Mouse (Mus musculus) megakaryocyte, embryonic 14.5 days (primary cell): ENCODE data around the gene Fat2. TPM values are rescaled to one million over a fixed set of nuclear protein-coding genes. Genes with fewer than 3 reads are reported as not detected.

Source experiments
- H3K27me3 ChIP-seq: replicated peaks from 2 replicates; pipeline ENCODE3; 2012; ENCODE audit warnings: inconsistent platforms
- H3K36me3 ChIP-seq: replicated peaks from 2 replicates; pipeline ENCODE3; 2012; ENCODE audit warnings: low read length, inconsistent platforms, mixed read lengths
- H3K4me1 ChIP-seq: 2 replicates; pipeline ENCODE4 v1.6.1; 2012; ENCODE audit warnings: inconsistent platforms
- H3K4me3 ChIP-seq: replicated peaks from 2 replicates; pipeline ENCODE3; 2012; ENCODE audit warnings: moderate library complexity, mild to moderate bottlenecking, inconsistent platforms
- H3K9me3 ChIP-seq: 2 replicates; pipeline ENCODE4 v1.6.1; 2012; ENCODE audit warnings: inconsistent platforms
- FLI1 ChIP-seq: IDR thresholded peaks from 2 replicates; pipeline ENCODE4 v1.6.1; 2012; ENCODE audit warnings: low read length, inconsistent platforms, mixed read lengths
- GATA1 ChIP-seq: IDR thresholded peaks from 3 replicates; pipeline ENCODE4 v1.6.1; 2012; ENCODE audit warnings: mixed read lengths, low read length, inconsistent platforms, borderline replicate concordance
- polyA plus RNA-seq: library from polyadenylated mRNA; stranded (reverse); fragments of >175 nt; gene quantifications from 2 replicates; pipeline ENCODE4 v1.2.3, GENCODE M21; 2012; ENCODE audit warnings: low replicate concordance; ENCODE audit not compliant: insufficient read depth

Fat2 gene
- polyA plus RNA-seq = 0.29 TPM in 1 of 2 replicates, not detected in the other

- peaks cover 8% of the 10 kb centered on the region for H3K9me3 ChIP-seq
- H3K4me1 ChIP-seq = no peaks in the 10 kb centered on the region
- no peaks in the 10 kb centered on the region for H3K36me3 ChIP-seq
- no peak within 1 kb of the TSS for H3K4me3 ChIP-seq
- peaks cover 54% of the 10 kb centered on the region for H3K27me3 ChIP-seq
- TF ChIP-seq FLI1 = no peak
- TF ChIP-seq GATA1 = no peak
These were observed at the start of gene Fat2 for GRCm38 (mm10) chr11:55336101-55336891. Fat2 (minus strand) TSS chr11:55336564.

DNA sequence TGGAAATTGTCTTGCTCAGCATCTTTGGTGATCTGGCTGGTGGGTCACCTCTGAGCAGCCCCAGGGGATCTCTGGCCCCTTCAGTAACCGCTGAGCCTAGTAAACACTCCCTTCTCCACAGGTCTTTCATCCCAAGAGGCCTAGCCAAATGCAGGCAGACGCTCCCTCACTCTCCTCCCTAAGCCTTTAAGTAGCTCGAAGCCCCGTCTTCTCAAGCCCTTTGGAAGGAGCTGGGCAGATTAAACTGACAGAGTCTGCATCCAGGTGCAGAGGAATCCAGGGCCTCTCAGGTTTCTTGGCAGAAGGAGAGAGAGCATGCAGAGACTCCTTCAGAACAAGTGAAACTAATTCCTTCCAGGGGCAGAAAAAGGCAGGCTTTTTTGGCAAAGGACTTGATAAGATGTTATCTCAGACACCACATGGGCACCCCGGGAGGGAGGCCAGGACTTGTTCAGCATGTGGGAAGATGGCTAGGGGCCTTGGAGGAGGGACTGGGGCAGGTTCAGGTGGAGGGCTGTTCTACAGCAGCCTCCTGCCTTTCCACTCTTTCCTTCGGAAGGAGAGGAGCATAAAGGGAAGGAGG is 47.2 kb upstream of the Fat2 start:
- no peak overlapping the region for H3K4me3 ChIP-seq
- H3K9me3 ChIP-seq = peaks cover 7% of the 10 kb centered on the region
- no peaks in the 10 kb centered on the region for H3K36me3 ChIP-seq
- TF ChIP-seq FLI1 (no peak), GATA1 (no peak)
- H3K27me3 ChIP-seq = peaks cover 73% of the 10 kb centered on the region
- peaks cover 14% of the 10 kb centered on the region for H3K4me1 ChIP-seq

- Histone ChIP-seq H3K4me1 (peaks cover 4% of the 10 kb centered on the region; the same call in 1 of the 2 replicates), H3K27me3 (peaks cover 71% of the 10 kb centered on the region), H3K9me3 (no peaks in the 10 kb centered on the region), H3K36me3 (no peaks in the 10 kb centered on the region), H3K4me3 (no peak overlapping the region)
- TF ChIP-seq FLI1 (no peak), GATA1 (no peak)
These were observed 44.5 kb upstream of the Fat2 start for GRCm38 (mm10) chr11:55380908-55381307.

DNA sequence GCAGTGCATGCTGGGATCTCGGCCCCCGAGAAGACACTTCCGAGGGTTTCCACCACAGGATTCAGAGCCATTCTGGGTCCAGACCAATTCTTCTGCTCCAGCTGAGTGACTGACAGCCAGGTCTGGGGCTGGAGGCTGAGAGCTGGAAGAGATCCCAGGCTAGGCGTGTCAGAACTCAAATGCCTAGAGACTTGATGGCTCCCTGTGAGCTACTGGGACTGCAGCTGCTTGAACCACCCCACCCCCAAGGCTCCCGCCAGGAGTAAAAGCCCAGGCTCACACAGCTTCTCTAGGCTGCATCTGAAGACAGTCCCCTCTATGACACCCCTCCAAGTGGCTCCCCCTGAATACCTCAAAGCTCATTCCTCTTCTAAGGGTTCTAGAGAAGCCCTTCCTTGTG is 42.0 kb upstream of the Fat2 start:
- Histone ChIP-seq H3K27me3 (peaks cover 67% of the 10 kb centered on the region), H3K9me3 (no peaks in the 10 kb centered on the region), H3K36me3 (no peaks in the 10 kb centered on the region), H3K4me1 (no peaks in the 10 kb centered on the region), H3K4me3 (no peak overlapping the region)
- TF ChIP-seq GATA1 = no peak

- Histone ChIP-seq H3K9me3 (no peaks in the 10 kb centered on the region), H3K4me3 (no peak overlapping the region), H3K27me3 (peaks cover 60% of the 10 kb centered on the region), H3K4me1 (no peaks in the 10 kb centered on the region), H3K36me3 (no peaks in the 10 kb centered on the region)
- no peak for TF ChIP-seq GATA1
- TF ChIP-seq FLI1 = no peak
These were observed 37.5 kb upstream of the Fat2 start for GRCm38 (mm10) chr11:55373838-55374237.

- no peak for TF ChIP-seq FLI1
- TF ChIP-seq GATA1 = no peak
These were observed 37.0 kb upstream of the Fat2 start for GRCm38 (mm10) chr11:55373373-55373772.

GRCm38 (mm10) chr11:55372001-55372400 is 35.6 kb upstream of the Fat2 start:
- no peak overlapping the region for H3K4me3 ChIP-seq

More at GRCm38 (mm10) chr11:55373373-55373772, 37.0 kb upstream of the Fat2 start:
- H3K36me3 ChIP-seq = no peaks in the 10 kb centered on the region
- peaks cover 60% of the 10 kb centered on the region for H3K27me3 ChIP-seq
- no peak overlapping the region for H3K4me3 ChIP-seq
- H3K9me3 ChIP-seq = no peaks in the 10 kb centered on the region
- H3K4me1 ChIP-seq = no peaks in the 10 kb centered on the region

GRCm38 (mm10) chr11:55369093-55369471 is 32.7 kb upstream of the Fat2 start:
- H3K4me3 ChIP-seq = no peak overlapping the region
- no peaks in the 10 kb centered on the region for H3K36me3 ChIP-seq
- peaks cover 71% of the 10 kb centered on the region for H3K27me3 ChIP-seq
- no peak for TF ChIP-seq GATA1
- TF ChIP-seq FLI1 = no peak
- no peaks in the 10 kb centered on the region for H3K9me3 ChIP-seq
- no peaks in the 10 kb centered on the region for H3K4me1 ChIP-seq

More at GRCm38 (mm10) chr11:55372001-55372400, 35.6 kb upstream of the Fat2 start:
- Histone ChIP-seq H3K36me3 (no peaks in the 10 kb centered on the region), H3K4me1 (no peaks in the 10 kb centered on the region), H3K27me3 (peaks cover 60% of the 10 kb centered on the region), H3K9me3 (no peaks in the 10 kb centered on the region)
- TF ChIP-seq GATA1 = no peak
- TF ChIP-seq FLI1 = no peak

DNA sequence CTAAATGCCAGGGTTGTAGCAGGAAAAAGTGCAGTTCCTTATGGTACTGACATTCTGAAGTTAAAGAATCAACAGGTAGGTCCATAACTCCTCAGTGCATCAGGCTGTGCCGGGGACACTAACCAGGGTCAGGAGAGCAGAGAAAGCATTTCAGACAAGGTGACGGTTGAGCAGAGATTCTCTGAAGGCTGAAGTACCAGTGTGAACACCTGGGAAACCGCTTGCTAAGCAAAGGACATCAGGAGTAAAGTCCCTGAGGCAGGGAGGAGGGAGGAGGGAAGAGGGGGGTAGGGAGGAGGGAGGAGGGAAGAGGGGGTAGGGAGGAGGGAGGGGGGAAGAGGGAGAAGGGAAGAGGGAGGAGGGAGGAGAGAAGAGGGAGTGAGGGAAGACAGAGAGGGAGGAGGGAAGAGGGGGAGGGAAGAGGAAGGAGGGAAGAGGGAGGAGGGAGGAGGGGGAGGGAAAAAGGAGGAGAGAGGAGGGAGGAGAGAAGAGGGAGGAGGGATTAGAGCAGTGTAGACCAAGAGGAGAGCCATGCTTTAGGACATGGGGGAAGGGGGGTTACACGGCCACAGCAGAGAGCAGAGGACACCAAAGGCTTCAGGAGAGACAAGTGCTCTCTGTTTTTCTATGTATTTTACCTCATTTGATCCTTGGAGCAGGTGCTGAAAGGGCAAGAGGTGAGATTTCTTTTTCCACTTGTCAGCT is 32.2 kb upstream of the Fat2 start:
- Histone ChIP-seq H3K9me3 (no peaks in the 10 kb centered on the region), H3K4me1 (no peaks in the 10 kb centered on the region), H3K36me3 (no peaks in the 10 kb centered on the region), H3K27me3 (peaks cover 72% of the 10 kb centered on the region), H3K4me3 (no peak overlapping the region)
- no peak for TF ChIP-seq GATA1
- no peak for TF ChIP-seq FLI1

DNA sequence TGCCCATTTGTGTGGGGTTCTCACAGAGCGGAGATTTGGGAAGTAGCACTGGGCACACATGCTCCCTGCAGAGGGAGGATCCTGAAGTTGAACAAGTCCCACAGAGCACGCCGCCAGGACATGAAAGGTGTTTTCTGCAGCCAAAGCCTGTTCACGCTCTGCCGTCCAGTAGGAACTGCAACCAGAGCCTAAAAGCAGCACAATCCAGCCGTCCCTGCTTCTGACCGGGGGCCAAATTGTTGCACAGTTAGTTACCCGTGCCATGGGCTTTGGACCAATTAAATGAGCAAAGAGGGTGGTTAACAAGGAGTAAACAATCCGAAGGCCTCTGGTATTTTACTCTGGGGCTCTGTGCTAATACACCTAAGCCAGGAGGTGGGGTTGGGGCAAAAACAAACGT is 31.4 kb upstream of the Fat2 start:
- Histone ChIP-seq H3K27me3 (peaks cover 74% of the 10 kb centered on the region), H3K36me3 (no peaks in the 10 kb centered on the region), H3K4me1 (no peaks in the 10 kb centered on the region), H3K9me3 (no peaks in the 10 kb centered on the region), H3K4me3 (no peak overlapping the region)
- no peak for TF ChIP-seq FLI1
- TF ChIP-seq GATA1 = no peak
